Mouse (Mus musculus): ENCODE measurements around the gene Pgm5. TPM values are rescaled to one million over a fixed set of nuclear protein-coding genes. Genes with fewer than 3 reads are reported as not detected.

The Pgm5 gene
- polyA plus RNA-seq, 1 experiment from 2014 or later: 0.31 TPM

GRCm38 (mm10) chr19:24793545-24794139 is 68.0 kb downstream of the Pgm5 start:
- Histone ChIP-seq H3K27me3 (no peaks in the 10 kb centered on the region; the same call in 1 of the 2 replicates), H3K4me3 (replicated peaks) (no peak overlapping the region), H3K4me1 (replicated peaks) (no peaks in the 10 kb centered on the region), H3K9me3 (no peaks in the 10 kb centered on the region), H3K36me3 (no peaks in the 10 kb centered on the region), H3K9ac (replicated peaks) (no peak overlapping the region), H3K4me2 (replicated peaks) (no peak overlapping the region), H3K27ac (no peak overlapping the region)
- 82% methylated on average over 9 of the region's 9 CpGs for WGBS
- no peak for ATAC-seq

GRCm38 (mm10) chr19:24792876-24793275 is 68.8 kb downstream of the Pgm5 start:
- Histone ChIP-seq H3K9ac (replicated peaks) (no peak overlapping the region), H3K36me3 (no peaks in the 10 kb centered on the region), H3K4me1 (replicated peaks) (no peaks in the 10 kb centered on the region), H3K4me2 (replicated peaks) (no peak overlapping the region), H3K9me3 (no peaks in the 10 kb centered on the region), H3K27ac (no peak overlapping the region), H3K4me3 (replicated peaks) (no peak overlapping the region), H3K27me3 (no peaks in the 10 kb centered on the region; the same call in 1 of the 2 replicates)
- no peak for ATAC-seq
- 88% methylated on average over 5 of the region's 5 CpGs for WGBS

- no peak for ATAC-seq
- Histone ChIP-seq H3K27me3 (no peaks in the 10 kb centered on the region; the same call in 1 of the 2 replicates), H3K9ac (replicated peaks) (no peak overlapping the region), H3K4me3 (replicated peaks) (no peak overlapping the region), H3K9me3 (no peaks in the 10 kb centered on the region), H3K27ac (no peak overlapping the region), H3K4me1 (replicated peaks) (peaks cover 15% of the 10 kb centered on the region; the same call in 1 of the 2 replicates), H3K36me3 (no peaks in the 10 kb centered on the region), H3K4me2 (replicated peaks) (no peak overlapping the region)
- 91% methylated on average over 8 of the region's 8 CpGs for WGBS
Measured at GRCm38 (mm10) chr19:24785898-24786297, 75.8 kb downstream of the Pgm5 start.

GRCm38 (mm10) chr19:24785056-24785675 is 76.5 kb downstream of the Pgm5 start:
- no peak for ATAC-seq
- WGBS: 77% methylated on average over 15 of the region's 15 CpGs
- no peak overlapping the region for H3K4me2 ChIP-seq (replicated peaks)

GRCm38 (mm10) chr19:24783736-24784135 is 77.9 kb downstream of the Pgm5 start:
- no peaks in the 10 kb centered on the region; the same call in 1 of the 2 replicates for H3K27me3 ChIP-seq
- no peaks in the 10 kb centered on the region for H3K9me3 ChIP-seq
- H3K4me3 ChIP-seq (replicated peaks): no peak overlapping the region
- 71% methylated on average over 9 of the region's 9 CpGs for WGBS
- H3K4me2 ChIP-seq (replicated peaks): no peak overlapping the region
- H3K4me1 ChIP-seq (replicated peaks): peaks cover 29% of the 10 kb centered on the region
- no peak for ATAC-seq
- H3K9ac ChIP-seq (replicated peaks): no peak overlapping the region
- no peaks in the 10 kb centered on the region for H3K36me3 ChIP-seq
- no peak overlapping the region for H3K27ac ChIP-seq

More at GRCm38 (mm10) chr19:24785056-24785675, 76.5 kb downstream of the Pgm5 start:
- H3K4me3 ChIP-seq (replicated peaks): no peak overlapping the region
- no peaks in the 10 kb centered on the region for H3K9me3 ChIP-seq
- no peaks in the 10 kb centered on the region for H3K36me3 ChIP-seq
- no peak overlapping the region for H3K27ac ChIP-seq
- no peak overlapping the region for H3K9ac ChIP-seq (replicated peaks)
- H3K27me3 ChIP-seq: no peaks in the 10 kb centered on the region; the same call in 1 of the 2 replicates
- H3K4me1 ChIP-seq (replicated peaks): peaks cover 23% of the 10 kb centered on the region

GRCm38 (mm10) chr19:24779996-24780395 is 81.7 kb downstream of the Pgm5 start:
- Histone ChIP-seq H3K4me1 (replicated peaks) (peaks cover 26% of the 10 kb centered on the region), H3K36me3 (no peaks in the 10 kb centered on the region), H3K27me3 (no peaks in the 10 kb centered on the region), H3K4me3 (replicated peaks) (no peak overlapping the region), H3K9ac (replicated peaks) (no peak overlapping the region), H3K27ac (no peak overlapping the region), H3K4me2 (replicated peaks) (no peak overlapping the region), H3K9me3 (no peaks in the 10 kb centered on the region)
- WGBS: 41% methylated on average over 6 of the region's 6 CpGs
- ATAC-seq: no peak

- no peaks in the 10 kb centered on the region for H3K4me1 ChIP-seq (replicated peaks)
- H3K4me3 ChIP-seq (replicated peaks): no peak overlapping the region
- no peak overlapping the region for H3K27ac ChIP-seq
- no peak overlapping the region for H3K9ac ChIP-seq (replicated peaks)
- H3K36me3 ChIP-seq: no peaks in the 10 kb centered on the region
- no peak for ATAC-seq
- H3K9me3 ChIP-seq: no peaks in the 10 kb centered on the region
- H3K27me3 ChIP-seq: no peaks in the 10 kb centered on the region
- WGBS: 83% methylated on average over 4 of the region's 4 CpGs
- H3K4me2 ChIP-seq (replicated peaks): no peak overlapping the region
Measured at GRCm38 (mm10) chr19:24770345-24770744, 91.3 kb downstream of the Pgm5 start.

GRCm38 (mm10) chr19:24767401-24767800 is 94.3 kb downstream of the Pgm5 start:
- Histone ChIP-seq H3K27ac (no peak overlapping the region), H3K4me1 (replicated peaks) (no peaks in the 10 kb centered on the region), H3K27me3 (no peaks in the 10 kb centered on the region), H3K9ac (replicated peaks) (no peak overlapping the region), H3K36me3 (no peaks in the 10 kb centered on the region), H3K4me3 (replicated peaks) (no peak overlapping the region), H3K9me3 (no peaks in the 10 kb centered on the region), H3K4me2 (replicated peaks) (no peak overlapping the region)
- ATAC-seq: no peak
- WGBS: 86% methylated on average over 6 of the region's 6 CpGs

GRCm38 (mm10) chr19:24762473-24763149 is 99.0 kb downstream of the Pgm5 start:
- Histone ChIP-seq H3K4me1 (replicated peaks) (no peaks in the 10 kb centered on the region), H3K9me3 (no peaks in the 10 kb centered on the region), H3K36me3 (no peaks in the 10 kb centered on the region), H3K27me3 (no peaks in the 10 kb centered on the region), H3K9ac (replicated peaks) (no peak overlapping the region), H3K4me2 (replicated peaks) (no peak overlapping the region), H3K27ac (no peak overlapping the region), H3K4me3 (replicated peaks) (no peak overlapping the region)
- 72% methylated on average over 12 of the region's 12 CpGs for WGBS
- no peak for ATAC-seq

GRCm38 (mm10) chr19:24756627-24757026 is 105.0 kb downstream of the Pgm5 start:
- H3K9me3 ChIP-seq: no peaks in the 10 kb centered on the region
- WGBS: 81% methylated on average over 4 of the region's 4 CpGs
- ATAC-seq: no peak
- no peak overlapping the region for H3K9ac ChIP-seq (replicated peaks)
- H3K4me3 ChIP-seq (replicated peaks): no peak overlapping the region
- no peak overlapping the region for H3K27ac ChIP-seq
- H3K4me1 ChIP-seq (replicated peaks): peaks cover 9% of the 10 kb centered on the region; the same call in 1 of the 2 replicates
- no peaks in the 10 kb centered on the region for H3K36me3 ChIP-seq
- no peak overlapping the region for H3K4me2 ChIP-seq (replicated peaks)
- no peaks in the 10 kb centered on the region for H3K27me3 ChIP-seq

- 81% methylated on average over 3 of the region's 3 CpGs for WGBS
- Histone ChIP-seq H3K9me3 (no peaks in the 10 kb centered on the region), H3K36me3 (no peaks in the 10 kb centered on the region), H3K9ac (replicated peaks) (no peak overlapping the region), H3K4me1 (replicated peaks) (peaks cover 9% of the 10 kb centered on the region; the same call in 1 of the 2 replicates), H3K27me3 (no peaks in the 10 kb centered on the region), H3K27ac (no peak overlapping the region), H3K4me3 (replicated peaks) (no peak overlapping the region), H3K4me2 (replicated peaks) (no peak overlapping the region)
- ATAC-seq: no peak
Measured at GRCm38 (mm10) chr19:24754440-24754785, 107.2 kb downstream of the Pgm5 start.

- H3K27me3 ChIP-seq: no peaks in the 10 kb centered on the region
- no peak for ATAC-seq
- peaks cover 9% of the 10 kb centered on the region; the same call in 1 of the 2 replicates for H3K4me1 ChIP-seq (replicated peaks)
- H3K36me3 ChIP-seq: no peaks in the 10 kb centered on the region
- H3K9ac ChIP-seq (replicated peaks): no peak overlapping the region
- WGBS: 56% methylated on average over 14 of the region's 14 CpGs
- no peak overlapping the region for H3K27ac ChIP-seq
- no peaks in the 10 kb centered on the region for H3K9me3 ChIP-seq
- no peak overlapping the region for H3K4me3 ChIP-seq (replicated peaks)
- H3K4me2 ChIP-seq (replicated peaks): no peak overlapping the region
Measured at GRCm38 (mm10) chr19:24753617-24754439, 107.8 kb downstream of the Pgm5 start.
